Mouse (Mus musculus) liver (tissue): ENCODE results near the gene Nectin1.
A peak's percentile ranks its signal among the peaks of the same experiment; 100 is the strongest.

Source experiments
- DNase-seq: peaks from one replicate; pipeline ENCODE4 v3.0.0-alpha.2; 2020; ENCODE audit warnings: mixed read lengths

Nectin1 gene

DNA sequence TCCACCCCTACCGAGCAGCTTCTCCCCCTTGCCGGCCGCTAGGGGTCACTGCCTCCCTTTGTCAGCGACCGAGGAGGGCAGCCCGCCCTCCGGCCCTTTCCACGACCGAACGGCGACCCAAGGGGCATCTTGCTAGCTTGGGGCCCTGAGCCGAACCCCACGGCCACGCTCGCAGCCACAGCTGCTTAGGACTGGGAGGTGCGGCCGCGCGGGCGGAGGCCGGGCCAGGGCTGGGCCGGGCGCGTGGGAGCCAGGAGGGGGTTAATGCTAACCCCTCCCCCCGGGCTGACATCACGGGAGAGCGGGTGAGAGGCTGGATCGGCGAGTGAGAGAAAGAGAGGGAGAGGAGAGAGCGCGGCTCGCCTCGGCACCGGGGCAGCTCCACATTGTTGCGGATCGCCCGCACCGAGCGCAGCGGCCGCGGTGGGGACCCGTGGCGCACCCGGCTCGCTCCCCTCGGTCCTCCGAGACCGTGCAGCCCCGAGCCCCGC is at the start of gene Nectin1:
Gene Nectin1, plus strand, starts transcription at position 338 of the 491 bp plus-strand sequence.
- peak; percentile 78 for DNase-seq

DNA sequence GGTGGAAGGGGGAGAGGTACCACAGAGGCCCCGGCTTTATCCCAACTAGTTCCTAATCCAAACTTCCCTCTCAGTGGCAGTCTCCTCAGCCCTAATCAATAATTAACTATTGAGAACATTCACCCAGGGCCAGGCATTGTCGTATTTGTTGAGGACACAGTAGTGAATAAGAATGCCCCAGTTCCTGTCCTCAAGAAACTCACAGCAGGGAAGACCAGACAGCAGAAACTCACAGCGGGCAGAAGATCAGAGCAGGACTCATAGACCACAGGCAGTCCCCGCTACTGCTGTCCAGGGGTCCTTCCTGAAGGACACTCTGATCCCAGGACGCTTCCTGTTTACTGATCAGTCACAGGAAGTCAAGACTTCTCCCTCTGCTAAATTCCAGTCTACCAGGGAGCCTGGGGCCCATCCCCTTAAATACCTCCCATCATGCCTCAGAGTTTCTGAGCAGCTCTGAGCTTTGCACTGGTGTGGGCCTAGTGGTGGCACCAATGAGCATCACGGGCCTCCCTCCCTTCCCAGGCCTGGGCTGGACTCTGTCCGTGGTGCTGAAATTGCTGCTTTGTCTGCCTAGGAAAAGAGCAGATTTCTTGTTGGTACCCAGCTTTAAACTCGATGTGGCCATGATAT is 45.6 kb upstream of the Nectin1 start:
- DNase-seq, result peak; percentile 75

DNA sequence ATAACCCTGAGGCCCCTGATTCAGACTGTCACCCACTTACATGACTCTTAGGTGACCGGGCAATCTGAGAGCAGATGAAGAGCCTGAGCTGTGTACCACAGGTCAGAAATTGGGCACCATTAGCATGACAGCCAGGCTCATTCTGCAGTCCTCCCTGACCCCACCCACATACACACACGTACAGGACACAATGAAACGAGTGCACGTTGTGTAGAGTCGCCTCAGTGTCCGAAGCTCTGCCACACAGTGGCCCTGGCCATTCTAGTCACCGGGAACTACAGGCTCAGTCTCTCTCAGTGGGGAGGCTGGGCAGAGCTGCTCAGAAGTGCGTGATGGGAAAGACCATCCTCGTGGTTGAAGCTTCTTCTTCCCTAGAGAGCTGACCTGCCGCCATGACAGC is 44.9 kb upstream of the Nectin1 start:
- DNase-seq, result no peak

DNA sequence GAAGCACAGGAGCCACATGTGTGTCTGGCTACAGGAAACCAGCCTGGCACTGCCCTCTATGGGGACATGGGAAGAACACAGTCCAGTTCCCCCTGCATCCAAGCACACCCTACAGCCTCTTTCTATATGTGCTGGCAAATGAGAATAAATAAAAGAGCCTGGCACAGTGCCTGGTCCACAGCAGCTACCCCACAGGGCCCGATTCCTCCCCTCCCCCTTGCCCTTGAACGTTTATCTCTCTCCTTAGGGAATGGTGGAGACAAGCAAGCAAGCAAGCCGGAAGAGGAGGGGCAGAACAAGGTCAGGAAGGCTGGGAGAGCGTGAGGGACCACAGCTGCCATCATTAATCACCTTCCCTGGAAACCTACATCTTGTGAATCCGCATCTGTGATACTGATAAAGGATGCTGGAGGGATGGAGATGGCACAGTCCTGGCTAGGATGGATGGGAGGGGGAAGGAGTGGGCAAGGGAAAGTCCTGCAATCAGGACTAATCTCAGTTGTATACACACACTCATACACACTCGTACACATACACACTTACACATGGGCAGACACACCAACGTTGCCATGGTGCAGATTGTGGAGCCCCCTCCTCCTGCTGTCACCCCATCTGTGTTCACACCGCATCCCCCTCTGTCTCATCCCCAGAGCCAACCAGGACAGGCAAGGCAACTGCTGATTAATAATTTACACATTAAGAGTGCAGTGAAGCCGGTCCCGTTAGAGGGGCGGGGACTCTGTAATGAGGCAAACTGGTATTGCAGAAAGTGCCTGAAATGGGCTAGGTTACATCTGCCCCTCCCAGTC is 44.2 kb upstream of the Nectin1 start:
- no peak for DNase-seq

DNA sequence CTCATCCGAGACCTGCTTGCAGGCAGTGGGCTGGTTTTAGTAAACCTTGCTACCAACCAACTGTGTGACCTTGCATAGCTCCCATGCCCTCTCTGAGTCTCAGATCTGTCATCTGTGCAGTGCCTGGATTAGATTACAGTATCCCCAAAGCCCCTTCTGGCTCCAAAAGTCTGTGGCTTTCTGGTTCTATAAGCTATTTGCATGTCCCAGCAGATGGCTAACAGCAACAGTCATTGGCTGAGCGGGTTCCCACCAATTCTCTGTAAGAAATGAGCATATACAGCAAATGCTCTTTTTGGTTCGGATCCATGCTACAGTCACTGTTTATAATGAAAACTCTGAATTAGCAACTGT is 43.6 kb upstream of the Nectin1 start:
- DNase-seq, result no peak

DNA sequence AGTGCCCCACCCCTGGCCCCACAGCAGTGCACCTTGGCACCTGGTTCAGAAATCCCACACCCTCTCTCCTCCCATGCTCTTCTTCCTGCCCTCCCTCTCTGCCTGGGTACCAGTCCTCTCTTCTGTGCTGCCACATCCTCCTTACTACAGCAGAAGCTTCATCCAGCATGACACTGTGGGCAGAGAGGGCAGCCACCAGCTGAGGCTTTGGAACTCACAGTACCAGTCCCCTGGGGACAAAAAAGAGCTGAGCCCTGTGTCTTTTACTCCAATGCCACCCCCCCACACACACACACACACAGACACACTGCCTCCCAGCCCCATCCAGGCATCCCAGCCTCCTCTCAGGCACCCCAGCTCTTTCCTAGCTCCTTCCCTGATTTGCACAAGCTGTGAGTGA is 42.0 kb upstream of the Nectin1 start:
- DNase-seq, result no peak

DNA sequence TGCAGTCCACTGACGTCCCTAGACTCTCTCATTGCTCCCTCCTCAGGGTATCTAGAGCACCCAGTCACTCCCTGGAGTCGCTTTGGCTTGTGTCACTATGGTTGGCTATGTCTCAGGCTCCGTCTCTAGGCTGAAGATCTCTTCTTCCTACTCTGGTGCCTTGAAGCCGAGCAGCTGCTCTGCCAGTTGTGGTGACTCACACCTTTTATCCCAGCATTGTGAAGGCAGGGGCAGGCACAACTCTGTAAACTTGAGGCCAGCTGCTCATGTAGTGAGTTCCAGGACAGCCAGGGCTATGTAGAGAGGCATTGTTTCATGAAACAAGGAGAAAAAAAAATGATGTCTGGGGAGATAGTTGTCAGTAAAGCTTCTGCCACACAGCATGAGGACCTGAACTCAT is 36.2 kb upstream of the Nectin1 start:
- DNase-seq, result no peak

DNA sequence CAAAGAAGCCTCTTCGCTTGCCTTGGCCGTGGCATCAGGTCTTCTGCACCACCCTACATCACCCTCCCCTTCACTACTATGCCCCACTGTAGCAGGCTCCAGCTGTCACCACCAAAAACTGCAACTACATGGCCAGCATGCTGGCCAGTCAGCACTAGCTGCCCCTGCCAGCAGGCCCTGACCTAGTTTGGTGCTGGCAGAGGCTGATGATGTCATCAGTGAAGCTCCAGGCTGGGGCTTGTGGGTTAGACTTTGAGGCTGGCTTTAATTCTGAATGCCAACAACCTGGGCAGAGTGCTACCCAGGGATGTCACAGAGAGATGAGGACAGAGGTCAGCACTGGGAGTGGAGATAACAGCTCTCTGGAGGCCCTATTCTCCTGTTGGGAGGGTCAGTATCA is 35.1 kb upstream of the Nectin1 start:
- DNase-seq, result no peak

DNA sequence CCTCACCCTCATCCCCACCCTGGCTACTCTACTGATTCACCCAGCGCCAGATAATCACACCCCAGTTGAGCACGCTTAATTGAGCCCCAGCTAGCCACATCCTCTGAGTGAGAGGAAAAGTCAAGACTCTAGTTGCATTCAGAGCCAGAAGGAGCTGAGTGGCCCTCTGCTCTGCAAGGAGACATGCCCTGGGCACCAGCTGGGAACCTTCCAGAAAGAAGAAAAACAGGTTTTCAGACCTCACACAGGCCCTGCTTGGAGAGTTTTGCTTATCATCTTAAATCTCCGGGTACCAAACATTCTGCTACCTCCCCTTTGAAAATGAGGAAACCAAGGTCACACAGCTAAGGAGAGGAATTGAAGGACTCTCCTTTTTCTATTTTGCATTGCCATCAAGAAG is 30.4 kb upstream of the Nectin1 start:
- DNase-seq, result no peak

DNA sequence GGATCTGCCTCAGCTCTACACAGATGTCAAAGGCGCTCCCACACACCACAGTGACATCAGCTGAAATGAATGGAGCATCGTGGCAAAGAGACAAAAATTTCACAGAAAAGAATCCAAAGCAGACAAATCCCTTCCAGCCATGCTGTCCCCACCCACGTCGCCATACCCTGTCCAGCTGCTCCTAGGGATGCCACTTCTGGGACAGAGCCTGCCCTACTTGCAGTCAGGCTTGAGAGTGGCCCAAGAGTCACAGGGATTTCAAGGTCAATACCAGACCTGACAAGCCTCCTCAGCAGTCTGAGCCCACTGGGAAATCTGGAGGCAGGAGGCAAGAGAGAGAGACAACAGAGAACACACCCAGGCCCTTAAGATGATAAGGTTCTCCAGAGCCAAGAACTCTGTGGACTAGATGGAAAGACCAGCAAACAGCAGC is 24.4 kb upstream of the Nectin1 start:
- no peak for DNase-seq

DNA sequence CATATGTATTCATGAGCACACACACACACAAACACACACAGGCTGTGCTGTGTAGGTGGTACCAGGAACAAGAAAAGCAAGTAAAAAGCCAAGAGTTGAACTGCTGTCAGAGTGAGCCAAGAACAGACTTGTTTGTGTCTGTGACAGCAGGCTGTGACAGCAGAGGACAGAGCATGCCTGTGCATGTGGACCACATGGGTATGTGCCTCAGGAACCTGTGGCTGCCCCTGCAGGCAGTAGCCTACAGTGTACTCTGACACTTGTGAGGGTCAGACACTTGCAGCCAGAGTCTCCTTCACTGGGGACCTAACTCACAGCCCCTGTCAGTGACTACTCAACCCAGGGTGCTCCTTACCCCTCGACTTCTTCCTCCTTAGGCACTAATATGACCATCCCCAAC is 23.7 kb upstream of the Nectin1 start:
- no peak for DNase-seq

DNA sequence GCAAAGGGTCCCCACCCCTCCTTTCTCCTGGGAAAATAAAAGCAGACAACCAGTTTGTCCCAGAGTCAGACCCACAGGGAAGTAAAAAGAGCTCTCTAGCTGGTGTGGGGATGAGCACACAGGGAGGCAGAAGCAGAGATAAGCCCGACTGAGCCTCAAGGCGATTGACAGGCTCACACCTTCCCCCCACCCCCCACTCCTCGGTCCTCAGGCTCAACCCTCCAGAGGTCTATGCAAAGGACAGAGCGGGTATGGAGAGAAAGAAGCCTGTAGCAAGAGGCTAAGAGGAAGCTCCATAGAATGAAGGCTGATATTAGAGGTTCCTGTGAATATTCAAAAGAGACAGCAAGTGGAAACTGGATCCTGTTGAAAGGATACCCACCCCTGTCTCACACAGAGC is 19.7 kb upstream of the Nectin1 start:
- no peak for DNase-seq

DNA sequence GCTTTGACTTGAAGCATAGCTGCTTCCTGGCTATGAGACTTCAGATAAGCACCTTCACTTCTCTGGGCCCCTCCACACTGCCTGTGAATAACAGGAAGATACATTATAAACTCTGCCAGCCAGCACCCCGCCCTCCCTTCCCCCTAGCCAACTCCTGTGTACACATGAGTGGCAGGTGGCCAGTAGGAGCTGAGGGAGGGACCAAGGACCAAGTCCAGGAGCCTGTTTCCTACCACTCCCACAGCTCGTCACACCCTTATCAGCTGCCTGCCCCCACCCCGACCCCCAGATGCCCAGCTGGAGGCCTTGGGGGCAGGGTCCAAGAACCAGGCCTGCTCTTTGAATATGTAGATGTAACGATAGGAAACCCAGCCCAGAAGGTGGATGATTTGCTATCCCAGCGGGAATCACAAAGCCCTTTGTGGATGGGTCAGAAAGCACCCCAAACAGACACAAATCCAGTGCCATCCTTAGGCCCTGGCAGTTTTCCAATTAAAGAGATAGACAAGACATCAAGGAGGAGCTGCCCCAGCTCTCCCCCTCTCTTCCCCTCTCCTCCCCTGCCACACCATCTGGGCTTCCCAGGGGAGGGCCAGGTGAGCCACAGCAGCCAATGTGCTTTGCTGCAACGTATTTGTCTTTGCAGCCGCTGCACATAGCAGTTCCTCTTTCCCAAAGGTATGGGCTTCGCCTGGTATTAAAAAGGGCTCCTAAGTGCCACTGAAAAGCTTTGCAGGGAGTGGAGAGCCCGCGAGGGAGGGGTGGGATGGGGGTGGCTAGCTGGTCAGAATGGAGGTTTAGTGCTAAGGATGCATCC is 14.1 kb upstream of the Nectin1 start:
- no peak for DNase-seq

DNA sequence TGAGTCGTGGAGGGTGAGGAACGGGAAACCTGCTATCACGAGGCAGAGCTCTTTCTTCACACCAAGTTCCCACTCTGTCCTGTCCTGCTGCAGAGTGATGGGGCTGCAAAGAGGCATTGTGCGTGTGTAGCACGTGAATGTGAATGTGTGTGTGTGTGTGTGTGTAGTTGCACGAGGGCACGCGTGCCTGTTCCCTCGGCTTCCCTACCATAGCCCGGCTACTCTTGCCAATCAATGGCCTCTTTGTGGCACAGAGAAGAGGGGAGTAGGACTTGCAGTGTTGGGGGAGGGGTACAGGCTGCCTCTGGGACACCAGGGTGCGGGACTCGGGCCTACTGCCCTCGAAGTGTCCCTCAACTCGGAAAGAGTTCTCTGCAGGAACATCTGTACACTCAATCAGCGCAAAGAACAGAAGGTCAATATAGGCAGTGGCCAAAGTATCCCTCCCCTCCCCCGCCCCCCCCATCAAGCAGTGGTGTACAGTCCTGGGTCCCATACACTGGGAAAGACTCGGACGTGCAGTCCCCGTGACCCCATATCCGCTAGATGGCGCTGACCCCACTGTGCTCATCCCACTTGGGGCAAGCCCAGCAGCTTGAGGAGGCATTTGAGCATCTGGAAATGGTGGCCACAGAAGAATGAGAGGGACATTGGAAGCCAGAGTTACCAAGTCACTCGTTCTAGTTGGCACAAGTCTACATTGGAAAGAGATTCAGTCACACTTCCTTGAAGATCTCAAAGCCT is 13.3 kb upstream of the Nectin1 start:
- peak; percentile 59 for DNase-seq

DNA sequence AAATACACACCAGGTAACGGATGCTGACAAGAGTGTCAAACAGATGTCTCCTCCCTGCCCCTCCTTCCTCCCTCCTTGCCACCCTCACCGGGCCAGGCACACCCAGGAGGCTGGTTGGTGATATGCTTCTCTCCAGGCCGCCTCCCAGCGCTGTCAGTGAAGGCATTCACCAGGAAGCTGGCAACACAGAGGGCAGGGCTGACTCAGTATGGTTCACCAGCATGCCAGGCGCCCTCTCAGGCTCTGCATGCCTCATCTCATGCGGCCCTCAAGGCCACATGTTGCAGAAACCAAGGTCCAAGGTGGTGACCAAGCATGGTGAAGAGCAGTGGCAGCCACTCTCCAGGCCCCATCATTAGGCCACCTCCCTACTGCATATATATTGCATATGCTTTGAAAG is 11.9 kb upstream of the Nectin1 start:
- no peak for DNase-seq

DNA sequence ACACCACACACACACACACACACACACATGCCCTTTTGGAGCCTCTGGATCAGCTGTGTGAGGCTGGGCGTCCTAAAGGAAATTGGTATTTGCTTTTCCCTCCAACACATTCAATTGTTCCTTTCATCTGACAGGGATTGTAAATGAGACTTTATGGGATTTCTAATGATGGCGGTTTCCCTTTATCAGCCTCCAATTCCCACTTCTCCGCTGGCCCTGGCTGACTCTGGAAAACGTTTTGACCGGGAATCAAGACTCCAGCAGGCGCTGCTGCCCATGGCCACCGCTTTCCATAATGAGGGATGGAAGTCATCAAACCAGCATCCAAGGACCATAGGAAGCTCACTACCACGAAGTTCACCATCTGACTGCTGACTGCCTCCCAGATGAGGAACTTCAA is 11.1 kb upstream of the Nectin1 start:
- DNase-seq, result no peak

DNA sequence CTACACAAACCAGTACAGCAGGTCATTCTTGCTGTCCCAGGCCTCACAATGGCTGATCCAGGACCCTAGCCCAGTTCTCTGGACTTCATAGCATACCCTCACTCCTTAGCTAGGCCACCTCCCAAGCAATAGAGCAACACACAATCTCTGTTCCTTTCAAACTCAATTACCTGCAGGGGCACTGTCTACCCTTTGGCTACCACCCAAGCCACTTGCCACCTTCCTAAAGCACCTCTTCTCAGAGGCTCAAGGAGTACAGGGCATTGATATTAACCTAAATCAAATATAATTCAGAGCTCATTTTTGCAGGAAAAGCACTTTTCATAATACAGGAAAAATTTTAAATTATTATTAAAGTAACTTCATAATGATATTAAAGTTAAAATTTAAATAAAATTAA is 8.8 kb upstream of the Nectin1 start:
- DNase-seq, result no peak

DNA sequence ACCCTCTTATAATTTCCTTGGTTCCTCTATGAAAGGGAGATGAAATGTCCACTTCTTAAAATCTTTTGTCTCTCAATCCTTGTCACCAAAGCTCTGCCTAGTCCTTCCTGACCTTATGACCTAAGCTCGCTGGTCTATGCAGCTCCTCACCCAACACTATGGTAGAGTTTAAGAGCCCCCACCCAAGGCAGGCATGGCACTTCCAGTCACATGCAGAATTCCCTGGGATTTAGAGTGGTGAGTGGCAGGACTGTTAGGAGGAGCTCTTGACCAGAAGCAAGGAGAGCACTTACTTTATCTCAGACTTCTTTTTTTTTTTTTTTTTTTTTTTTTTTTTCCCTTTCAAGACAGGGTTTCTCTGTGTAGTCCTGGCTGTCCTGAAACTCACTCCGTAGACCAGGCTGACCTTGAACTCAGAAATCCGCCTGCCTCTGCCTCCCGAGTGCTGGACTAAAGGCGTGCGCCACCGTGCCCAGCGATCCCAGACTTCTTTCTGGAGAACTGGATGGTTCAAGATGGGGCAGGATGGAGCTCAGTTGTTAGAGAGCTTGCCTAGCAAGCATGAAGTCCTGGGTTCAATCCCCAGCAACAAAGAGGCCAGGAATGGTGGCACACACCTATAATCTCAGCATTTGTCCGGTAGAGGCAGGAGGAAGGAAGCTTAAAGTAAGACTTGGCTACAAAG is 7.6 kb upstream of the Nectin1 start:
- no peak for DNase-seq

DNA sequence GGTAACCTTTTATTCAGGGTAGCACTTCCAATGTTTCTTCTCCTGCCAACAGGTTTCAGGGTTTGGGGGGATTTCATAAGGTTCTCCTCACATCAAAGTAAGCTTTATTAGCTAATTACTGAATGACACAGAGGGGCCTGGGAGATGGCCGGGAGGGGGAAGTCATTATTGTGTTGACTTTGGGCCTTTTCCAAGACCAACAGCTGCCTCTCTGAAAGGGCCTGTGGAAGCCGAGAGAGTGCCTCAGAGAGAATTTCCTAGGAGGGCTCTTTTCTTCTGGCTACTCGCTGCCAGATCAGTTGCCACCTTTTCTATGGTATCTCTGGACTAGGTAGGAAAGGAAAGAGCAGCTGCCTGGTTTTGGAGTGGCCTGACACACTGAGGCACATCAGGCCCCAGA is 6.5 kb upstream of the Nectin1 start:
- no peak for DNase-seq

DNA sequence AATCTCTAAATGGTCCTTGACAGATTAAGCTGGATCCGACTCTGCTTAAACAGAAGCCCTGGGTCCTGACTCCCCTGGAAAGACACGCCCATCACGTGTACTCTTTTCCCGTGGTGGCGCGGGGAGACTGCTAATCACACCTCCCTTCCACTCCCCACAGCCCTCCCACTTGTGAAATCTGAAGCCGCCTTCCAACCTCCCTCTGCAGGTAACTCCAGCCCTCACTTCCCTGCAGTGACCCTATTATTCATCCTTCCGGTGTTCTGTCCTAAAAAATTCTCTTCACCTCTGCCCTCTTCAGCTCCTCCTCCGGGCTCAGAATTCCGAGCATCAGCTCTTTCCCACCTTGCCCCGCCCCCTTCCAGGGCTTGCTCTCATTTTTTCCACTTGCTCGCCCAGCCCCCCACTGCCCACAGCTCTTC is 5.9 kb upstream of the Nectin1 start:
- no peak for DNase-seq

DNA sequence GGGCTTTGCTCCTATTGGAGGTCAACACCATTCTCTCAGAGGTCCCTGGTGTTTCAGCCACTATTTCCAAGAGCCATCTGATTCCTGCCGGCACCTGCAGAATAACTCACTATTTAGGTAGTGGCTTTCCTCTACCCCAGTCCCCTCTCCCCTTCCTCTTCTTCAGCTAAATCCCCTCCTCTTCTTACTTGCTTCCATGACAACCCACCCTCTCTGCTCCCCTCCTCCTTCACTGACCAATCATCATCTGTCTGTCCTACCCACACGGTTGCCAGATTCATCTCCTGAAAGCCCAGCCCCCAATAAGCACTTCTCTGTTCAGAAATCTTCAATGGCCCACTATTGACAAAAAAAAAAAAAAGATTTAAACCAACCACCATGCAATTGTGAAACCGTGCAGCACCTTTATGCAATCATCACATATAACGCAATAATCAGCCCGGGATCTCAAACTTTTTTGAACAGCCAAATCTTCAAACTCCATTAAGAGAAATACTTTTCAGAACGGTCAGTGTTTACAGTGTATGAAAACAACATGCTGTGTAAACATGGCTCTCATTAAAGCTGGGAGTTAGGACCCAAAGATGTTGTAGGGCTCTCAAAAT is 5.2 kb upstream of the Nectin1 start:
- no peak for DNase-seq

DNA sequence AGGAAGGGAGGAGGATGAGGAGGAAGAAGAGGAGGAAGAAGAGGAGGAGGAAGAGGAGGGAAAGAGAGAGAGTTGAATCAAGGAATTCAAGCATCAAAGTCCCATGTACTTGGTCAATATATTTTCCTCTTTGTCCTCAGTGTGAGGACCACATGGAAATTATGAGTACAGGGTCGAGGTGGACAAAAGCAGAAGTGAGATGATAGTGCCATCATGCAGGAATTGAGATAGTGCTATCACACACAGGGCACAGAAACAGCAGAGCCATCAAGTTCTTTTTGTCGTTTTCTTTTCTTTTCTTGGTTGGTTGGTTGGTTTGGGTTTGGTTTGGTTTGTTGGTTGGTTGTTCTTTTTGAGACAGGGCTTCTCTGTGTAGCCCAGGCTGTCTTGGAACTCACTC is 2.5 kb upstream of the Nectin1 start:
- no peak for DNase-seq
